Mouse (Mus musculus) midbrain, embryonic 10.5 days (tissue): ENCODE data around the gene Podxl. TPM values are rescaled to one million over a fixed set of nuclear protein-coding genes. Genes with fewer than 3 reads are reported as not detected.
A peak's percentile ranks its signal among the peaks of the same experiment; 100 is the strongest.

Experiments
- DNase-seq: peaks from one replicate; pipeline ENCODE4 v3.0.0-alpha.2; 2017; ENCODE audit warnings: low spot score
- H3K27ac ChIP-seq: fragments of 300-500 bp; sonication (generic); replicated peaks from 2 replicates; pipeline ENCODE4 v1.5.1; 2016; ENCODE audit warnings: mild to moderate bottlenecking
- H3K27me3 ChIP-seq: fragments of 300-500 bp; sonication (generic); 2 replicates; pipeline ENCODE4 v1.6.1; 2016; ENCODE audit warnings: low read depth, mild to moderate bottlenecking; ENCODE audit not compliant: poor library complexity, severe bottlenecking
- H3K36me3 ChIP-seq: fragments of 300-500 bp; sonication (generic); 2 replicates; pipeline ENCODE4 v1.6.1; 2016; ENCODE audit warnings: mild to moderate bottlenecking, moderate library complexity
- H3K4me1 ChIP-seq: fragments of 300-500 bp; sonication (generic); 2 replicates; pipeline ENCODE4 v1.6.1; 2016
- H3K4me3 ChIP-seq: fragments of 300-500 bp; sonication (generic); 2 replicates; pipeline ENCODE4 v1.5.1; 2016; ENCODE audit warnings: mild to moderate bottlenecking, moderate library complexity
- H3K9me3 ChIP-seq: fragments of 300-500 bp; sonication (generic); replicated peaks from 2 replicates; pipeline ENCODE4 v1.6.1; 2016; ENCODE audit warnings: mild to moderate bottlenecking
- WGBS: fragments of 180-500 bp; shearing (Covaris S2); methylation state at CpG from one replicate; pipeline ENCODE4 v1.1.7; 2016; 5-methylcytosine and 5-hydroxymethylcytosine counted together
- polyA plus RNA-seq: library from polyadenylated mRNA; unstranded; fragments of >200 nt; fragmentation: Nextera tagmentation; extraction: Ambion mirVana; gene quantifications from 2 replicates; pipeline ENCODE4 v1.2.1, GENCODE M21; 2016

Podxl gene
- polyA plus RNA-seq, 1 experiment from 2014 or later = 22.4 TPM

GRCm38 (mm10) chr6:31528339-31528738 lies 35.4 kb downstream of the Podxl start:
- peaks cover 51% of the 10 kb centered on the region for H3K36me3 ChIP-seq
- H3K4me3 ChIP-seq = no peak overlapping the region
- 93% methylated on average over 5 of the region's 5 CpGs for WGBS
- H3K27me3 ChIP-seq = no peaks in the 10 kb centered on the region
- no peaks in the 10 kb centered on the region for H3K9me3 ChIP-seq
- no peak overlapping the region for H3K27ac ChIP-seq
- H3K4me1 ChIP-seq = no peaks in the 10 kb centered on the region
- no peak for DNase-seq

GRCm38 (mm10) chr6:31527897-31528296 lies 35.9 kb downstream of the Podxl start:
- Histone ChIP-seq H3K9me3 (no peaks in the 10 kb centered on the region), H3K4me1 (no peaks in the 10 kb centered on the region), H3K4me3 (no peak overlapping the region), H3K27ac (no peak overlapping the region), H3K36me3 (peaks cover 55% of the 10 kb centered on the region), H3K27me3 (no peaks in the 10 kb centered on the region)
- WGBS = 86% methylated on average over 7 of the region's 7 CpGs
- DNase-seq = peak; percentile 43

DNA sequence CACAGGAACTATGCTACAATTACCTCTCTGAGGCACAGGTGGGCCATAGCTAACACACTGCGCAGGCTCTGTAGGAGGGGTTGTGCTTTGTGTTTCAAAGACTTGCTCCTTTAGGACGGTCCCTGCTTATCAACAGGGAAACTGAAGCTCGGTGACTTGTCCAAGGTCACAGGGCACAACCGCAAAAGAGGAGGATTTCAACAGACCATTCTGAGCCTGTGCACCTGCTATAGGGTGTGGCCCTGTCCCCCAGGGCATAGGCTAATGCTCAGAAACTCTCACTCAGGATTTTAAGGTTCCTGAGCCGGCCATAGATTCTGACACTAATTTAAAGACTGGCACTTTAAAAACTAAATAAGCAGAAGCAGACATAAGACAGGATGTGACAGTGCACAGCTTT lies 36.9 kb downstream of the Podxl start:
- Histone ChIP-seq H3K4me1 (no peaks in the 10 kb centered on the region), H3K4me3 (no peak overlapping the region), H3K27ac (no peak overlapping the region), H3K27me3 (no peaks in the 10 kb centered on the region), H3K36me3 (peaks cover 65% of the 10 kb centered on the region), H3K9me3 (no peaks in the 10 kb centered on the region)
- DNase-seq = no peak
- 91% methylated on average over 5 of the region's 5 CpGs for WGBS

DNA sequence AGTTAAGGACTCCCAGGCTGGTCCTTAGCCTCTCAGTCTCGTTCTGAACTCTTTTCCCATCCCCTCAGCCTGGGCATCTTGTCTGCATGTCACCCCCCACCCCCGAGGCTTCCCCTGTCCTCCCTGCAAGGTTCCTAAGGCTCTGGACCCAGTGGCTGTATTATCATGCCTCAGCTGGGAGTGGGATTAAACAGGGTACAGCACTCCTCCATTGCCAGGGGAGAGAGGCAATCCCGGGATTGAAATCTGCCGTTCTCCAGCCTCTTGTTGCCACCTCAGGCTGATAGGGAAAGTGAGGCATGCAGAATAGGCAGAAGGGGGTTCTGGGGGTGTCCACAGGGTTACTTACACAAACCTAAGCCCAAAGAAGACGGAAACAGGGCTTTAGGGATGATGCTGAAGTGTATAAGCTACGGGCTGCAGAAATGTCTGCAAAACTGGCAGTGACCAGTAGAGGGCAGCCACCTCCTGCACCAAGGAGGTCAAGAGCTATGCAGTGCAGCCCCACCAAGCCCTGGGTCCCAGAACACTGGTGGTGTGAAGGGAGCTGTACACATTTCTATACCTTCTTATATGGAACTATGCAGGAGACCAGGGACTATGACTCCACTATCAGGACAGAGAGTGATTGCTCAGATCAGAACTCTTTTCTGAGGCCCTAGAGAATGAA lies 38.4 kb downstream of the Podxl start:
- peak; percentile 74 for DNase-seq
- peaks cover 79% of the 10 kb centered on the region for H3K36me3 ChIP-seq
- 74% methylated on average over 6 of the region's 6 CpGs for WGBS

DNA sequence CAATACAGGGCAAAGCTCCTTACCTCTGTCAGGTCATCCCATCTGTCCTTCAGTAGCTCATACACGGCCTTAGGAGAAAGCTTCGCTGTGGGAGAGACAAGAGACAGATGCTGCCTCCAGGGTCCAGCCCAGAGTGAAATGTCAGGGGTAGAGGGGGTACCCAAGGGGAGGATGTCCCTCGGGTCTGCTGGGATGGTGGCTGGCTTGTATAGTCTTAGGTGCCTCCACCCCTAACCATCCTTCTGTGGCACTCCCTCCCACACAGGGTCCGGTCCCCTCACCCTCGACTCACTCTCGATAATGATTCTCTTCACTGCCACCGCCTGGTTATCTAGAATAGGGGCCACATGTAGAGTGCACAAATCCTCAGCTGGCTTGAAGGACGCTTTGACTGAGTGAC lies 39.1 kb downstream of the Podxl start:
- no peak for DNase-seq
- peaks cover 83% of the 10 kb centered on the region for H3K36me3 ChIP-seq

More for the DNA sequence above, 38.4 kb downstream of the Podxl start:
- no peaks in the 10 kb centered on the region for H3K27me3 ChIP-seq
- no peaks in the 10 kb centered on the region for H3K4me1 ChIP-seq
- no peak overlapping the region for H3K4me3 ChIP-seq
- H3K9me3 ChIP-seq = no peaks in the 10 kb centered on the region
- H3K27ac ChIP-seq = no peak overlapping the region

DNA sequence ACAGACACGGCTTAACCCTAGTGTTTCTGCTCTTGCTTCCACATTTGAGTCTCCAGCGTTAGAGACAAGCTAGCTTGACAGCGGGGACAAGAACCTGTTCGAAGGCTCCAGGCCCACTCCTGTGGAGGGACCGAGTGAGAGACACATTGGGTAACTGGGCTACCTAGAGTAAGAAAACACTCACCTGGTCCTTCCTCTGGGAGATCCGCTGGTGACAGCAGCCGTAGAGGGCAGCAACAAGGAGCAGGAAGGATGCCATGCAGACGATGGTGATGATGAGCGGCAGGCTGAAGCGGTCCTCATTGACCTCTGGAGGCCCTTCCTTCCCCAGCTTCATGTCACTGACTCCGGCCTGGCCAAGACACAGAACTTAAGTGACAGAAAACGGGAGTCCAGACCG lies 39.7 kb downstream of the Podxl start:
- no peak for DNase-seq
- H3K4me1 ChIP-seq = no peaks in the 10 kb centered on the region
- no peaks in the 10 kb centered on the region for H3K27me3 ChIP-seq
- no peak overlapping the region for H3K27ac ChIP-seq
- H3K36me3 ChIP-seq = peaks cover 86% of the 10 kb centered on the region
- H3K9me3 ChIP-seq = no peaks in the 10 kb centered on the region
- WGBS = 95% methylated on average over 13 of the region's 13 CpGs
- no peak overlapping the region for H3K4me3 ChIP-seq

More for the DNA sequence above, 39.1 kb downstream of the Podxl start:
- H3K9me3 ChIP-seq = no peaks in the 10 kb centered on the region
- no peak overlapping the region for H3K27ac ChIP-seq
- H3K27me3 ChIP-seq = no peaks in the 10 kb centered on the region
- no peaks in the 10 kb centered on the region for H3K4me1 ChIP-seq
- H3K4me3 ChIP-seq = no peak overlapping the region
- WGBS = 90% methylated on average over 8 of the region's 8 CpGs

DNA sequence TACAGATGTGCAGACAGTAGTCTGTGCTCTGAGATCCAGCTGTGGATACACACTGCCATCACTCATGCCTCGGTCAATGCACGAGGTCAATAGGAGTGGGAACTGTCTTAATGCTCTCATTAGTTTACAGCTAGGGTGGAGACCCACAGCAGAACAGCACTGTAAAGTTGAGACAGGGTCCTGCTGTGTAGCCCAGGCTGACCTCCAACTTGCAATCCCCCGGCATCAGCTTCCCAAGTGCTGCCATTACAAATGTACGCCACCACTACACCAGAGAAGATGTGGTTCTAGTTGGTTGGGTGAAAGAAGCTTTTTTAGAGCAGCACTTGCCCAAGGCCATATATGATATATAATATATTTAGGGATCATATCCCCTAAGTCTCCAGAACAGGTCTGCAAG lies 40.1 kb downstream of the Podxl start:
- H3K27ac ChIP-seq = no peak overlapping the region
- no peaks in the 10 kb centered on the region for H3K4me1 ChIP-seq
- no peak for DNase-seq
- no peaks in the 10 kb centered on the region for H3K27me3 ChIP-seq
- 93% methylated on average over 4 of the region's 4 CpGs for WGBS
- H3K4me3 ChIP-seq = no peak overlapping the region
- no peaks in the 10 kb centered on the region for H3K9me3 ChIP-seq
- H3K36me3 ChIP-seq = peaks cover 85% of the 10 kb centered on the region

DNA sequence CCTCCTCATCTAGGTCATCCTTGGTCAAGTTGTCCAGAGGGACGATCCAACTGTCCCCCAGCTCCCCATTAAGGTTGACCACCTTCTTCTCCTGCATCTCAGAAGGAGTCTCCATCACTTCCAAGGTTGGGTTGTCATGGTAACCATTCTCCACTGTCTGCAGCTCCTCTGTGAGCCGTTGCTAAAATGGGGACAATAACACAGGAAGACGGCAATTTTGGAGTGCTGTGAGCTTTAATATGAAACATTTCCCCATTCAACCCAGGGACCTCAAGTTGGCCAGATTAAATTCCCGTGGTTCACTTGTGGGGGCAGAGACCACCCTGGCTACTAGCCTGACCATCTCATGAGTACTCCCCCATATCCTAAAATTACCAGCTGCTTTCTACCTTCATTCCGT lies 40.7 kb downstream of the Podxl start:
- no peak overlapping the region for H3K4me3 ChIP-seq
- 85% methylated on average over 5 of the region's 5 CpGs for WGBS
- no peak for DNase-seq
- no peak overlapping the region for H3K27ac ChIP-seq
- H3K4me1 ChIP-seq = no peaks in the 10 kb centered on the region
- no peaks in the 10 kb centered on the region for H3K27me3 ChIP-seq
- H3K9me3 ChIP-seq = no peaks in the 10 kb centered on the region
- H3K36me3 ChIP-seq = peaks cover 79% of the 10 kb centered on the region

DNA sequence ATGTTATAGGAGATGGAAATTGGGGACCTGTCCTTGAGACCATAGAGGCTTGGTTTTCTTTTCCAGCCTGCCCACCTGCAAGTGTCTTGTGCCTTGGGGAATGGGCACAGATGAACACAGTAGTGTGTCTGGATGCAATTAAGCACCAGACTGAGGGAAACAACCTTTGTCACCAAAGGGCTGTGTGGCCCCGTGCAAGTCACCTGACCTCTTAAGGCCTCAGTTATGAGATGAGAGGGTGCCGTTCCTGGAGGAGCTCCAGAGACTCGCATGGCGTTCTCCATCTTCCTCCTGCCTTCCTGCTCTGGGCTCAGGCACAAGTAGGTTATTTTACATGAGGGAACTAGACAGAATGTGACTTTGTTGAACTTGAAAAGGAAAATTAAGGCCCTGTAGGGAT lies 41.3 kb downstream of the Podxl start:
- H3K27me3 ChIP-seq = no peaks in the 10 kb centered on the region
- no peaks in the 10 kb centered on the region for H3K9me3 ChIP-seq
- DNase-seq = no peak
- no peak overlapping the region for H3K27ac ChIP-seq
- H3K36me3 ChIP-seq = peaks cover 81% of the 10 kb centered on the region
- H3K4me1 ChIP-seq = no peaks in the 10 kb centered on the region
- H3K4me3 ChIP-seq = no peak overlapping the region
- 85% methylated on average over 4 of the region's 4 CpGs for WGBS

DNA sequence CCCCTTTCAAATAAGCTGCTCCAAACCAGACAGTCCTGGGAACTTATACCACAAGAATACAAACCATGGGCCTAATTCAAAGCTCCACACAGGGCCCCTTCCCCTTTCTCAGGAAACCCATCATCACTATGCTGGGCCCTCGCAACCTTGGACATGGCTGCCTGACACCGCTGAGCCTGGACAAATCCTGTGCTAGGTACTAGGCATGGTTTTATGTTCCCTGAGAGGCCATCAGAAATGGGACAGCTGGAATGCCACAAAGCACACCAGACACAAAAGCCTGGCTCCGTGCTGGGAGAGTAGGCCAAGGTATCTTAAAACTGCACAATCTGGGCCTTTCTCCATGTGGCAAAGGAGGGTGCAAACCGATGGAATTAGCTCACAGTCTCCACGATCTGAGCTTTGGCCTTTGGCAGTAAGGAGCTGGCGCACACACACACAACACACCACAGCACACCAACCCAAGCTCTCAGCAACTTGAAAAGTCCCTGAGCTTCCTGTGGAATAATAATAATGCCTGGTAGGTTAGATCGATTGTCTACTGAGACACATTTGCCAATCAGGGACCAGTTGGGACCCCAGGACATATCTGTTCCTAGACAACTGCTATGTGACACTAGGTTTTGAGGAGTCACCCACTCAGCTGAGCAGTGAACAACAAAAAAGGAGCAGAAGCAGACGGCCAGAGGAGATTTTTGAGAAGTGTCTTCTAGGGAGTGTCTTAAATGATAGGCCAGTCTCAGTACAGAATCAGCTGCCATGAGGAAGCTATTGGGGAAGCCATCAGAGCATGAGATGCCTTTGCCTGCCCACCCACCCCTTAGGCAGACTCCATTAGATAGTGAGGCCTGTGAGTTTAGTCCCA lies 42.1 kb downstream of the Podxl start:
- DNase-seq = no peak
- no peaks in the 10 kb centered on the region for H3K27me3 ChIP-seq
- H3K27ac ChIP-seq = no peak overlapping the region
- H3K9me3 ChIP-seq = no peaks in the 10 kb centered on the region
- H3K4me1 ChIP-seq = no peaks in the 10 kb centered on the region
- no peak overlapping the region for H3K4me3 ChIP-seq
- WGBS = 89% methylated on average over 8 of the region's 8 CpGs
- H3K36me3 ChIP-seq = peaks cover 74% of the 10 kb centered on the region

- no peak for DNase-seq
- Histone ChIP-seq H3K4me3 (no peak overlapping the region), H3K36me3 (peaks cover 64% of the 10 kb centered on the region), H3K9me3 (no peaks in the 10 kb centered on the region), H3K4me1 (no peaks in the 10 kb centered on the region), H3K27ac (no peak overlapping the region), H3K27me3 (no peaks in the 10 kb centered on the region)
- WGBS = 85% methylated on average over 7 of the region's 7 CpGs
Measured at GRCm38 (mm10) chr6:31520486-31521215, 43.1 kb downstream of the Podxl start.

- H3K9me3 ChIP-seq = no peaks in the 10 kb centered on the region
- peaks cover 52% of the 10 kb centered on the region for H3K36me3 ChIP-seq
- H3K27me3 ChIP-seq = no peaks in the 10 kb centered on the region
- no peak overlapping the region for H3K4me3 ChIP-seq
- 67% methylated on average over 8 of the region's 8 CpGs for WGBS
- DNase-seq = peak; percentile 43
- no peaks in the 10 kb centered on the region for H3K4me1 ChIP-seq
- H3K27ac ChIP-seq = no peak overlapping the region
Measured at GRCm38 (mm10) chr6:31519001-31519471, 44.7 kb downstream of the Podxl start.
